Mouse (Mus musculus) intestine, postnatal 0 days (tissue): Measurements from ENCODE around the gene Otof. TPM values are rescaled to one million over a fixed set of nuclear protein-coding genes. Genes with fewer than 3 reads are reported as not detected.
A peak's percentile ranks its signal among the peaks of the same experiment; 100 is the strongest.

Experiments used
- ATAC-seq: fragments of 200-750 bp; cut with Nextera tagmentation; 2 replicates; pipeline ENCODE4 v1.8.0; 2017; ENCODE audit warnings: mild to moderate bottlenecking, moderate TSS enrichment, moderate library complexity
- H3K27ac ChIP-seq: fragments of 300-500 bp; sonication (generic); 2 replicates; pipeline ENCODE4 v1.5.1; 2014; ENCODE audit warnings: mild to moderate bottlenecking, low read depth, low read length, moderate library complexity
- H3K27me3 ChIP-seq: fragments of 300-500 bp; sonication (generic); replicated peaks from 2 replicates; pipeline ENCODE4 v1.6.1; 2014; ENCODE audit warnings: low read length, mixed read lengths; ENCODE audit not compliant: control insufficient read depth, insufficient read depth
- H3K36me3 ChIP-seq: fragments of 300-500 bp; sonication (generic); 2 replicates; pipeline ENCODE4 v1.6.1; 2014; ENCODE audit warnings: mild to moderate bottlenecking, moderate library complexity; ENCODE audit not compliant: control insufficient read depth, insufficient read depth
- H3K4me1 ChIP-seq: fragments of 300-500 bp; sonication (generic); replicated peaks from 2 replicates; pipeline ENCODE4 v1.6.1; 2014; ENCODE audit warnings: antibody characterized with exemption, low read length, mixed read lengths; ENCODE audit not compliant: control insufficient read depth, insufficient read depth
- H3K4me2 ChIP-seq: fragments of 300-500 bp; sonication (generic); replicated peaks from 2 replicates; pipeline ENCODE4 v1.6.1; 2014; ENCODE audit warnings: low read depth, mild to moderate bottlenecking, moderate library complexity
- H3K4me3 ChIP-seq: fragments of 300-500 bp; sonication (generic); 2 replicates; pipeline ENCODE4 v1.5.1; 2014; ENCODE audit warnings: low read depth, low read length
- H3K9ac ChIP-seq: fragments of 300-500 bp; sonication (generic); 2 replicates; pipeline ENCODE4 v1.6.1; 2014; ENCODE audit warnings: mild to moderate bottlenecking, low read depth, low read length
- H3K9me3 ChIP-seq: fragments of 300-500 bp; sonication (generic); 2 replicates; pipeline ENCODE4 v1.6.1; 2016; ENCODE audit warnings: mixed run types; ENCODE audit not compliant: control insufficient read depth
- CTCF ChIP-seq: sonication (generic); IDR thresholded peaks from 2 replicates; pipeline ENCODE4 v1.5.1; 2016; ENCODE audit warnings: low read depth, mild to moderate bottlenecking, control low read depth, antibody characterized with exemption, moderate library complexity
- WGBS: fragments of 180-500 bp; shearing (Covaris S2); extraction: QIAGEN DNeasy Blood & Tissue Kit; methylation state at CpG from one replicate; pipeline ENCODE4 v1.1.7; 2014; 5-methylcytosine and 5-hydroxymethylcytosine counted together
- polyA plus RNA-seq: library from polyadenylated mRNA; unstranded; fragments of >200 nt; fragmentation: Nextera tagmentation; extraction: Ambion mirVana; gene quantifications from 2 replicates; pipeline ENCODE4 v1.2.1, GENCODE M21; 2015

Otof gene
- polyA plus RNA-seq, 1 experiment from 2014 or later = 0.05 TPM

DNA sequence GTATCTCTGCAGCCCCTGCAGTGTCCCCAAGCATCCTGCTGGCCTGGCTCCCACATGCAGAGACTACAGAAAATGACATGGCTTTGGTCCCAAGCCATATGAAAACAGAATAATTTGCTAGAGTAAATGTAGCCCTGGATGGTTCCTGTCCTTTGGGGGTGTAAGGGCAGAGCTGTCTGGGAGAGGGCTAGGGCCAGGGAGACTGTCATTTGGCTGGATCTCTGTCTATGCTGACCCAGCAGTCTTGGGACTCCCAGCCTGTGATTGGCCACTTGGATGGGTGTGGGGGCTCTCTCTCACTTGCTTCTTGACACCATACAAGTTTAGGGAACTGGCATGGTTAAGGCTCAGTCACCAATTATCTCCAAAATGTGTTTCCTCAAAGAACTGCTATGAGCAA is 28.5 kb upstream of the Otof start:
- no peak overlapping the region for H3K4me3 ChIP-seq
- no peak for ATAC-seq
- H3K4me1 ChIP-seq = no peaks in the 10 kb centered on the region
- no peaks in the 10 kb centered on the region for H3K9me3 ChIP-seq
- no peaks in the 10 kb centered on the region for H3K27me3 ChIP-seq
- no peak overlapping the region for H3K27ac ChIP-seq
- no peak overlapping the region for H3K4me2 ChIP-seq
- no peak overlapping the region for H3K9ac ChIP-seq
- TF ChIP-seq CTCF = no peak
- no peaks in the 10 kb centered on the region for H3K36me3 ChIP-seq

DNA sequence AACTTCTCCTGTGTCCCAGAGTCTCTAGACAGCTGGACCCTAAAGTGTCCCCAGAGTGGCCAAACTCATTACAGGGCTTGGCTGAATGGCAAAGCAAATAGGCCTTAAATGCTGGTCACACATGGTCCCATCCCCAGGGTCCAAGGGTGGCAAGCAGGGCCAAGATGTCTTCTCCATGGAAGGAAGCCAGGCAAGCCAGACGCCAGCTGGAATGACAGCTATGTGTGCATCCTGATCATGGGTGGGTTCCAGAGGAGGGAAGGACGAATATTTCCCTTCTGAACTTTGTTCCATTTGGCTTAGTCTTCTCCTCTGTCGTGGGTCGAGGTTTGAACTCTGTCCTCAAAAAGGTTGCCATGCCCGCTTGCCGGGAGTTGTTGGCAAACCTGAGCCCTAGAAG is 23.4 kb upstream of the Otof start:
- no peak overlapping the region for H3K4me3 ChIP-seq
- ATAC-seq = no peak
- H3K4me2 ChIP-seq = no peak overlapping the region
- no peak overlapping the region for H3K9ac ChIP-seq
- no peaks in the 10 kb centered on the region for H3K27me3 ChIP-seq
- no peaks in the 10 kb centered on the region for H3K4me1 ChIP-seq
- no peaks in the 10 kb centered on the region for H3K9me3 ChIP-seq
- H3K36me3 ChIP-seq = no peaks in the 10 kb centered on the region
- no peak overlapping the region for H3K27ac ChIP-seq
- no peak for TF ChIP-seq CTCF
- 53% methylated on average over 6 of the region's 6 CpGs for WGBS

DNA sequence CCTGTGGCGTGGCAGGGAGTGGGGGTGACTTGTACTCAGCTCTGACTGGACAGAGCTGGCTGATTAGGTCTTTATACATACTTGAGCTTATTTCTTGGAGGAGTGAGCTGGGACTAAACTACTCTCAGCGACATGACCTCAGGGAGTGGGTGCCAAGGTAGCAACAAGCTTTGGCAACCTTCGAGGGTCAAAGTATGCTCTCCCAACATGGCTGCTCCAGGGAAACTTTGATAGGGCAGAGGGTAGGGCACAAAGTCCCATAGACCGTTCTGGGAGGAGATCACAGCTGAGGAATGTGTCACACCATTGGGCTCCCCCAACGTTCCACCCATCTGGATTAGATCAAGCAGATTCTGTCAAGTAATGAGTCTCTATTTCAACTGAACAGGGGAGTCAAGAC is 22.9 kb upstream of the Otof start:
- no peak overlapping the region for H3K4me2 ChIP-seq
- no peak overlapping the region for H3K27ac ChIP-seq
- WGBS = 71% methylated on average over 5 of the region's 5 CpGs
- H3K9me3 ChIP-seq = no peaks in the 10 kb centered on the region
- no peak overlapping the region for H3K9ac ChIP-seq
- H3K4me3 ChIP-seq = no peak overlapping the region
- no peaks in the 10 kb centered on the region for H3K36me3 ChIP-seq
- no peak for TF ChIP-seq CTCF
- ATAC-seq = no peak
- no peaks in the 10 kb centered on the region for H3K4me1 ChIP-seq
- H3K27me3 ChIP-seq = no peaks in the 10 kb centered on the region

DNA sequence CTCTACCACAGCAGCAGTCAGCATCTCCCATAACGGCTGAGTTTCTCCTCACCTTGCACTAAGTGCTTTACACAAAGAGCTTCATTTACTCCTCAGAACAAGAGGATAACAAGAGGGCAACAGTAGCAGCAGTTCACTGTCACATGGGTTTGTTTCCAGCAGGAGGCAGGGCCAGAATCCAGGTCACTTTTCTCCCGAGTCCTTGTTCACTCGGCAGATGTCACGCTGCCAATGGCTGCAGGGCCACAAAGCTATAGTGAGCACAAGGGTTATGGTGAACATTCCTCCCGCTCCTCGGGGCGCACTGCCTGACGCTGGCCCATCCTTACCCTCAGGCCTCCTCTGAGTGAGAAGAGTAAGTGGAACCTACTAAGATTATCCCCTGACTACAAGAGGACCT is 21.8 kb upstream of the Otof start:
- no peak for TF ChIP-seq CTCF
- no peak for ATAC-seq
- 81% methylated on average over 8 of the region's 8 CpGs for WGBS
- Histone ChIP-seq H3K27ac (no peak overlapping the region), H3K27me3 (no peaks in the 10 kb centered on the region), H3K4me1 (no peaks in the 10 kb centered on the region), H3K9me3 (no peaks in the 10 kb centered on the region), H3K36me3 (no peaks in the 10 kb centered on the region), H3K4me2 (no peak overlapping the region), H3K9ac (no peak overlapping the region), H3K4me3 (no peak overlapping the region)

DNA sequence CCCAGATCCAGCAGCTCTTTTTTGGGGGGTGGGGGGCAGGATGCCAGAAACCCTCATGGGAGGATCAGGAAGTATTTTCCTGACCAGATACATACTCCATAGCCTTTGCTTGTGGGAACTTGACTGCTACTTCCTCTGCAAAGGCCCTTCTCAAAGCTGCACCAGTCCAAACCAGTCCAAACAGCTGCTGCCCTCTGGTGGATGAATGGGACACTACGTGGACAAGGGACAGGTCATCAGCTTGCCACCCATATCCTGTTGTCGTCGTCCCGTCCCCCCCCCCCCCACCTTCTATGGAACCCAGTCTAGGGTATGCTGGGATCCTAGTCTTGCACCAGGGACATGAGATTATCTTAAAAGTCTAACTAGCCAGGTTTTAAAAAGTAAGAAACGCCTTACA is 20.6 kb upstream of the Otof start:
- H3K9ac ChIP-seq = no peak overlapping the region
- no peaks in the 10 kb centered on the region for H3K4me1 ChIP-seq
- no peak for ATAC-seq
- H3K9me3 ChIP-seq = no peaks in the 10 kb centered on the region
- no peak overlapping the region for H3K4me3 ChIP-seq
- no peak overlapping the region for H3K27ac ChIP-seq
- H3K4me2 ChIP-seq = no peak overlapping the region
- H3K27me3 ChIP-seq = no peaks in the 10 kb centered on the region
- peak; percentile 84 for TF ChIP-seq CTCF
- WGBS = 20% methylated on average over 5 of the region's 5 CpGs
- H3K36me3 ChIP-seq = no peaks in the 10 kb centered on the region

DNA sequence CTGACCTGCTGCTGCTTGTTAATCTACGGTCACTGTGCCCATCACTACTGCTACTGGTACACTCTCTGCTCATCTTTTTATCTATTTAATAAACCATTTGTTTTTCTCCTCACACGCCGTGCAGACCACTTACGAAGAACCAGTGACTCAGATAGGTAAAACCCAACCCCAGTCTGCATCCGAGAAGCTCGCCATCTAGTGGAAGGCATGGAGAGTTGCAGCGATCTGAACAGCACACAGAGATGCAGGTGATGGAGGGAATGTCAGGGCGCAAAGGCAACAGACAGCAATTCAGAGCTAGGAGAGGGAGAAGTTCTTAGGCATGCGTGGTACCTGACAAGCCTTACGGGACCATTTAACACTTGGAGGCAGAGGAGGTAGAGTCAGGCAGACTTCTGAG is 14.8 kb upstream of the Otof start:
- TF ChIP-seq CTCF = peak; percentile 88
- Histone ChIP-seq H3K4me3 (no peak overlapping the region), H3K4me2 (no peak overlapping the region), H3K9ac (no peak overlapping the region), H3K9me3 (no peaks in the 10 kb centered on the region), H3K27me3 (0 out of 2 replicates have a peak, but pooled peaks cover 2% of the 10 kb centered on the region), H3K27ac (no peak overlapping the region), H3K4me1 (no peaks in the 10 kb centered on the region), H3K36me3 (no peaks in the 10 kb centered on the region)
- ATAC-seq = no peak
- 42% methylated on average over 10 of the region's 10 CpGs for WGBS

DNA sequence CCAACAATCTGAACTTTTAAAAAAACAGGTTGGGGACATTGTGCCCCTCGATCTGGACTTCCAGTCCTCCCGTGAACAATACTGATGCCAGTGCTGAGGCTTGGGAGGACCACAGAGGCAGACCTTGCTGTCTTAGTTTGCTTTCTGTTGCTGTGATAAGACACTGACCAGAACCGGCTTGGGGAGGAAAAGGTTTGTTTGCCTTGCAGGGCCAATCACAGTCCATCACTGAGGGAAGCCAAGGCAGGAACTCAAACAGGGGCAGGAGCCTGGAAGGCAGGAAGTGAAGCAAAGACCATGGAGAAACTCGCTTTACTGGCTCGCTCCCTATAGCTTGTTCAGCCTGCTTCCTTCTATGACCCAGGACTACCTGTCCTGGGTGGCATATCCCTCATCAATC is 10.4 kb upstream of the Otof start:
- H3K4me1 ChIP-seq = no peaks in the 10 kb centered on the region
- TF ChIP-seq CTCF = no peak
- no peaks in the 10 kb centered on the region for H3K9me3 ChIP-seq
- no peaks in the 10 kb centered on the region for H3K36me3 ChIP-seq
- 0 out of 2 replicates have a peak, but pooled peaks cover 2% of the 10 kb centered on the region for H3K27me3 ChIP-seq
- H3K27ac ChIP-seq = no peak overlapping the region
- WGBS = 31% methylated on average over 5 of the region's 5 CpGs
- ATAC-seq = no peak
- H3K4me3 ChIP-seq = no peak overlapping the region
- no peak overlapping the region for H3K4me2 ChIP-seq
- H3K9ac ChIP-seq = no peak overlapping the region
